Mouse (Mus musculus) liver, embryonic 11.5 days (tissue): ENCODE data around the gene Abcg1. TPM values are rescaled to one million over a fixed set of nuclear protein-coding genes. Genes with fewer than 3 reads are reported as not detected.

Experiments
- ATAC-seq: fragments of 200-750 bp; cut with Nextera tagmentation; replicated peaks from 2 replicates; pipeline ENCODE4 v1.8.0; 2017; ENCODE audit warnings: moderate number of reproducible peaks, mild to moderate bottlenecking, moderate TSS enrichment, moderate library complexity; ENCODE audit not compliant: low FRiP score
- DNase-seq: peaks from one replicate; pipeline ENCODE4 v3.0.0-alpha.2; 2017; ENCODE audit warnings: low spot score
- H3K27ac ChIP-seq: fragments of 300-500 bp; sonication (generic); 2 replicates; pipeline ENCODE4 v1.5.1; 2014; ENCODE audit warnings: mild to moderate bottlenecking, low read depth, low read length, control low read depth
- H3K27me3 ChIP-seq: fragments of 300-500 bp; sonication (generic); replicated peaks from 2 replicates; pipeline ENCODE4 v1.6.1; 2014; ENCODE audit warnings: low read length, mixed read lengths; ENCODE audit not compliant: control insufficient read depth, insufficient read depth
- H3K36me3 ChIP-seq: fragments of 300-500 bp; sonication (generic); 2 replicates; pipeline ENCODE4 v1.6.1; 2014; ENCODE audit warnings: mild to moderate bottlenecking, low read length, moderate library complexity, mixed read lengths; ENCODE audit not compliant: control insufficient read depth, insufficient read depth
- H3K4me1 ChIP-seq: fragments of 300-500 bp; sonication (generic); replicated peaks from 2 replicates; pipeline ENCODE4 v1.6.1; 2014; ENCODE audit warnings: low read length, mixed read lengths; ENCODE audit not compliant: control insufficient read depth, insufficient read depth
- H3K4me2 ChIP-seq: fragments of 300-500 bp; sonication (generic); 2 replicates; pipeline ENCODE4 v1.6.1; 2014; ENCODE audit warnings: mild to moderate bottlenecking, control low read depth, moderate library complexity
- H3K4me3 ChIP-seq: fragments of 300-500 bp; sonication (generic); 2 replicates; pipeline ENCODE4 v1.5.1; 2014; ENCODE audit warnings: low read depth, low read length, control low read depth
- H3K9ac ChIP-seq: fragments of 300-500 bp; sonication (generic); 2 replicates; pipeline ENCODE4 v1.6.1; 2014; ENCODE audit warnings: low read depth, low read length, control low read depth
- H3K9me3 ChIP-seq: fragments of 300-500 bp; sonication (generic); 2 replicates; pipeline ENCODE4 v1.6.1; 2016; ENCODE audit warnings: low read length, inconsistent platforms, mixed read lengths; ENCODE audit not compliant: control insufficient read depth
- WGBS: fragments of 180-500 bp; shearing (Covaris S2); extraction: QIAGEN DNeasy Blood & Tissue Kit; methylation state at CpG from one replicate; pipeline ENCODE4 v1.1.7; 2014; 5-methylcytosine and 5-hydroxymethylcytosine counted together
- polyA plus RNA-seq: library from polyadenylated mRNA; unstranded; fragments of >200 nt; fragmentation: Nextera tagmentation; extraction: Ambion mirVana; gene quantifications from 2 replicates; pipeline ENCODE4 v1.2.1, GENCODE M21; 2014

Gene Abcg1
- polyA plus RNA-seq, 1 experiment from 2014 or later: 6.5 TPM

- Histone ChIP-seq H3K27ac (no peak overlapping the region), H3K27me3 (no peaks in the 10 kb centered on the region), H3K4me3 (no peak overlapping the region), H3K4me1 (peaks cover 5% of the 10 kb centered on the region), H3K9me3 (no peaks in the 10 kb centered on the region), H3K36me3 (no peaks in the 10 kb centered on the region), H3K9ac (no peak overlapping the region), H3K4me2 (no peak overlapping the region)
- ATAC-seq: no peak
- no peak for DNase-seq
- 69% methylated on average over 3 of the region's 3 CpGs for WGBS
These were observed 78.8 kb downstream of the Abcg1 start for GRCm38 (mm10) chr17:31136291-31136690.

GRCm38 (mm10) chr17:31136821-31137220 lies 79.3 kb downstream of the Abcg1 start:
- no peak overlapping the region for H3K9ac ChIP-seq
- no peaks in the 10 kb centered on the region for H3K27me3 ChIP-seq
- DNase-seq: no peak
- WGBS: 75% methylated on average over 1 of the region's 1 CpGs
- no peak for ATAC-seq
- H3K9me3 ChIP-seq: no peaks in the 10 kb centered on the region
- no peak overlapping the region for H3K27ac ChIP-seq
- no peak overlapping the region for H3K4me2 ChIP-seq
- no peak overlapping the region for H3K4me3 ChIP-seq
- H3K36me3 ChIP-seq: no peaks in the 10 kb centered on the region
- H3K4me1 ChIP-seq: peaks cover 5% of the 10 kb centered on the region

GRCm38 (mm10) chr17:31138398-31138797 lies 80.9 kb downstream of the Abcg1 start:
- Histone ChIP-seq H3K4me1 (peaks cover 5% of the 10 kb centered on the region), H3K27ac (no peak overlapping the region), H3K4me2 (no peak overlapping the region), H3K9me3 (no peaks in the 10 kb centered on the region), H3K36me3 (no peaks in the 10 kb centered on the region), H3K9ac (no peak overlapping the region), H3K27me3 (no peaks in the 10 kb centered on the region), H3K4me3 (no peak overlapping the region)
- ATAC-seq (no peak), DNase-seq (no peak)
- 22% methylated on average over 5 of the region's 5 CpGs for WGBS

- Histone ChIP-seq H3K4me3 (no peak overlapping the region), H3K27me3 (no peaks in the 10 kb centered on the region), H3K9ac (no peak overlapping the region), H3K27ac (no peak overlapping the region), H3K4me1 (no peaks in the 10 kb centered on the region), H3K36me3 (no peaks in the 10 kb centered on the region), H3K9me3 (no peaks in the 10 kb centered on the region), H3K4me2 (no peak overlapping the region)
- ATAC-seq: no peak
- no peak for DNase-seq
- 86% methylated on average over 7 of the region's 7 CpGs for WGBS
These were observed 84.6 kb downstream of the Abcg1 start for GRCm38 (mm10) chr17:31142116-31142515.

- H3K4me1 ChIP-seq: no peaks in the 10 kb centered on the region
- ATAC-seq (no peak), DNase-seq (no peak)
- no peaks in the 10 kb centered on the region for H3K27me3 ChIP-seq
- no peak within 1 kb of the TSS for H3K4me2 ChIP-seq
- no peak within 1 kb of the TSS for H3K4me3 ChIP-seq
- no peak within 1 kb of the TSS for H3K9ac ChIP-seq
- no peaks in the 10 kb centered on the region for H3K36me3 ChIP-seq
- WGBS: 69% methylated on average over 15 of the region's 15 CpGs
- H3K9me3 ChIP-seq: no peaks in the 10 kb centered on the region
- no peak within 1 kb of the TSS for H3K27ac ChIP-seq
These were observed 86.9 kb downstream of the Abcg1 start, which contains the start of gene Tff2 for GRCm38 (mm10) chr17:31144040-31145037. Tff2 (minus strand) TSS chr17:31144282.

- Histone ChIP-seq H3K27me3 (no peaks in the 10 kb centered on the region), H3K4me2 (no peak overlapping the region), H3K27ac (no peak overlapping the region), H3K4me3 (no peak overlapping the region), H3K36me3 (no peaks in the 10 kb centered on the region), H3K9ac (no peak overlapping the region), H3K4me1 (no peaks in the 10 kb centered on the region), H3K9me3 (no peaks in the 10 kb centered on the region)
- 62% methylated on average over 9 of the region's 9 CpGs for WGBS
- DNase-seq (no peak), ATAC-seq (no peak)
These were observed 88.5 kb downstream of the Abcg1 start for GRCm38 (mm10) chr17:31145998-31146397.

GRCm38 (mm10) chr17:31152512-31152911 lies 95.0 kb downstream of the Abcg1 start:
- no peak for ATAC-seq
- WGBS: 65% methylated on average over 5 of the region's 5 CpGs
- H3K27ac ChIP-seq: no peak overlapping the region

GRCm38 (mm10) chr17:31152966-31153499 lies 95.6 kb downstream of the Abcg1 start:
- no peak overlapping the region for H3K4me2 ChIP-seq
- H3K9me3 ChIP-seq: no peaks in the 10 kb centered on the region
- H3K27ac ChIP-seq: no peak overlapping the region
- no peaks in the 10 kb centered on the region for H3K27me3 ChIP-seq
- no peak overlapping the region for H3K4me3 ChIP-seq
- no peaks in the 10 kb centered on the region for H3K36me3 ChIP-seq
- H3K4me1 ChIP-seq: no peaks in the 10 kb centered on the region; the same call in none of the 2 replicates
- H3K9ac ChIP-seq: no peak overlapping the region
- 65% methylated on average over 9 of the region's 9 CpGs for WGBS
- no peak for DNase-seq
- ATAC-seq: no peak

More at GRCm38 (mm10) chr17:31152512-31152911, 95.0 kb downstream of the Abcg1 start:
- Histone ChIP-seq H3K4me2 (no peak overlapping the region), H3K9me3 (no peaks in the 10 kb centered on the region), H3K4me3 (no peak overlapping the region), H3K36me3 (no peaks in the 10 kb centered on the region), H3K4me1 (no peaks in the 10 kb centered on the region; the same call in none of the 2 replicates), H3K9ac (no peak overlapping the region), H3K27me3 (no peaks in the 10 kb centered on the region)
- no peak for DNase-seq
